Mouse (Mus musculus) embryonic facial prominence, embryonic 15.5 days (tissue): ENCODE measurements around the gene Ptprt. TPM values are rescaled to one million over a fixed set of nuclear protein-coding genes. Genes with fewer than 3 reads are reported as not detected.

Experiments used
- ATAC-seq: fragments of 200-750 bp; cut with Nextera tagmentation; 2 replicates; pipeline ENCODE4 v1.8.0; 2017; ENCODE audit warnings: low read depth, moderate TSS enrichment; ENCODE audit not compliant: insufficient number of reproducible peaks, low FRiP score, low TSS enrichment
- H3K27ac ChIP-seq: fragments of 300-500 bp; sonication (generic); replicated peaks from 2 replicates; pipeline ENCODE4 v1.5.1; 2015; ENCODE audit warnings: mild to moderate bottlenecking, inconsistent platforms
- H3K27me3 ChIP-seq: fragments of 300-500 bp; sonication (generic); 2 replicates; pipeline ENCODE4 v1.6.1; 2015; ENCODE audit warnings: inconsistent platforms
- H3K36me3 ChIP-seq: fragments of 300-500 bp; sonication (generic); 2 replicates; pipeline ENCODE4 v1.6.1; 2015; ENCODE audit warnings: mild to moderate bottlenecking, inconsistent platforms
- H3K4me1 ChIP-seq: fragments of 300-500 bp; sonication (generic); 2 replicates; pipeline ENCODE4 v1.6.1; 2015; ENCODE audit warnings: inconsistent platforms
- H3K4me2 ChIP-seq: fragments of 300-500 bp; sonication (generic); replicated peaks from 2 replicates; pipeline ENCODE4 v1.6.1; 2015; ENCODE audit warnings: mild to moderate bottlenecking, inconsistent platforms
- H3K4me3 ChIP-seq: fragments of 300-500 bp; sonication (generic); replicated peaks from 2 replicates; pipeline ENCODE4 v1.5.1; 2015; ENCODE audit warnings: mild to moderate bottlenecking, inconsistent platforms
- H3K9ac ChIP-seq: fragments of 300-500 bp; sonication (generic); 2 replicates; pipeline ENCODE4 v1.6.1; 2015; ENCODE audit warnings: inconsistent platforms
- H3K9me3 ChIP-seq: fragments of 300-500 bp; sonication (generic); replicated peaks from 2 replicates; pipeline ENCODE4 v1.6.1; 2016; ENCODE audit warnings: inconsistent platforms
- WGBS: fragments of 180-500 bp; shearing (Covaris S2); methylation state at CpG from one replicate; pipeline ENCODE4 v1.1.7; 2015; 5-methylcytosine and 5-hydroxymethylcytosine counted together
- polyA plus RNA-seq: library from polyadenylated mRNA; unstranded; fragments of >200 nt; fragmentation: Nextera tagmentation; extraction: Ambion mirVana; gene quantifications from 2 replicates; pipeline ENCODE4 v1.2.1, GENCODE M21; 2015

The Ptprt gene
- polyA plus RNA-seq, result 2.6 and 3.0 TPM in 2 replicates

DNA sequence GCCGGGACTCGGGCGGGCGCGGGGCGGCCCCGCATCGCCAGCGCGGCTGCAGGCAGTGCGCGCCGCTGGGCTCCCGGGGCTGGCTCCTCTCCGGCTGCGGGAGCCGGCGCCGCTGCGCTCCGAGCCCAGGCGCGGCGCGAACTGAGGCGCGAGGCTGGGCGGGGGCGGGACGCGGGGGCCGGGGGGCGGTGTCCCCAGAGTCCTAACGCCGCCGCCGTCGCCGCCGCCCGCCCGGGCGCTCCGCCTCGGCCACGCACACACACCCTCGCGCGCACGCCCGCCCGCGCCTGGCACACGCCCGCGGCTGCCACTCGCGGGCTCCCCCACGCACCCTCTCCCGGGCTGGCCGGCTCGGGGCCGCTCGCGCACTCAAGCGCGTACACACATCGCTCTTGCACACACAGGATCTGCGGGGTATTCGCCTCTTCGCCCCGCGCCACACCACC lies at the start of gene Ptprt:
Gene Ptprt, minus strand, starts transcription at position 207 of the 446 bp plus-strand sequence.
- H3K4me1 ChIP-seq, result peaks cover 17% of the 10 kb centered on the region
- 0 out of 2 replicates have a peak within 1 kb of the TSS, but pooled peaks have one; percentile 9 for H3K9ac ChIP-seq
- peaks cover 75% of the 10 kb centered on the region for H3K27me3 ChIP-seq
- H3K4me2 ChIP-seq, result peak within 1 kb of the TSS; percentile 96
- no peaks in the 10 kb centered on the region for H3K36me3 ChIP-seq
- H3K4me3 ChIP-seq, result peak within 1 kb of the TSS; percentile 51
- H3K9me3 ChIP-seq, result no peaks in the 10 kb centered on the region
- no peak within 1 kb of the TSS for H3K27ac ChIP-seq
- under 1% methylated on average over 48 of the region's 73 CpGs for whole genome bisulfite sequencing
- ATAC-seq, result 0 out of 2 replicates have a peak, but pooled peaks have one; percentile 37

DNA sequence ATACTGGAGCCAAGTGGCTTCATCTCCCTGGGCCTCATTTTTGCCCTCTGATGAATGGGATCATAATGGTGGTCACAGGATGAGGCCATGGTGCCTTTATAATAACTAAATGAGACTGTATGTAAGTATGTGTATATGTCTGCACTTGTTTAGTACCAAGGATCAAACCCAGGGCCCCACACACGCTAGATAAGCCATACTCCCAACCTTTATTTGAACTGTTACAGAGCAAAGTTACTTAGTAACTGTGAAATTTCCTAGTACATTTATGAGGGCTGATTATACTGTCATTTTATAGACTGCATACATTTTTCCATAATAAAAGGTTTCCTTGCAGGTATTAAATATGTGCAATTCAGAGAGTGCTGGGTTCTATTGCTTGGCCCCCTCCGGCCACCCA lies 49.5 kb upstream of the Ptprt start:
- Histone ChIP-seq H3K9me3 (no peaks in the 10 kb centered on the region), H3K9ac (no peak overlapping the region), H3K36me3 (no peaks in the 10 kb centered on the region), H3K4me3 (no peak overlapping the region), H3K27me3 (no peaks in the 10 kb centered on the region), H3K27ac (no peak overlapping the region), H3K4me1 (no peaks in the 10 kb centered on the region), H3K4me2 (no peak overlapping the region)
- WGBS, result 90% methylated on average over 2 of the region's 2 CpGs
- ATAC-seq, result no peak

DNA sequence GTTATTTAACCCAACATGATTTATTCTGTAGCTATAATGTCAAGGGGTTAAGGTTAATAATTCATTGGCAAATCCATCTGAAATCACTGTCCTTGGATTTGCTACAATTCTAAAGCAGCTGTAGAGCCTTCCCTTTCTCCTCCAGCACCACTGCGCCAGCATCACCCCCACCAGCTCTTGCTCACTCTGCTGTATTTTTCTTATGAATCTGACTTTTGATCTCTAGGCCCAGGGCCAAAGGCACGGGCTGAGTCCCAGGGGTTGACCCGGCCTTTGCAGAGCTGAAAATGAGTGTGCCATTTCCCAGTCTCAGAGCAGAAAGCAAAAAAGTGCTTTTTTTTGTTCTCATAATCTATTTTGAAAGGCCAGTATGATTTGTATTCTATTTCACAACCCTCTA lies 38.7 kb upstream of the Ptprt start:
- H3K9ac ChIP-seq, result no peak overlapping the region
- H3K27ac ChIP-seq, result no peak overlapping the region
- H3K4me2 ChIP-seq, result no peak overlapping the region
- H3K36me3 ChIP-seq, result no peaks in the 10 kb centered on the region
- H3K4me3 ChIP-seq, result no peak overlapping the region
- H3K4me1 ChIP-seq, result no peaks in the 10 kb centered on the region
- no peaks in the 10 kb centered on the region for H3K9me3 ChIP-seq
- 60% methylated on average over 3 of the region's 3 CpGs for WGBS
- no peak for ATAC-seq
- no peaks in the 10 kb centered on the region for H3K27me3 ChIP-seq

DNA sequence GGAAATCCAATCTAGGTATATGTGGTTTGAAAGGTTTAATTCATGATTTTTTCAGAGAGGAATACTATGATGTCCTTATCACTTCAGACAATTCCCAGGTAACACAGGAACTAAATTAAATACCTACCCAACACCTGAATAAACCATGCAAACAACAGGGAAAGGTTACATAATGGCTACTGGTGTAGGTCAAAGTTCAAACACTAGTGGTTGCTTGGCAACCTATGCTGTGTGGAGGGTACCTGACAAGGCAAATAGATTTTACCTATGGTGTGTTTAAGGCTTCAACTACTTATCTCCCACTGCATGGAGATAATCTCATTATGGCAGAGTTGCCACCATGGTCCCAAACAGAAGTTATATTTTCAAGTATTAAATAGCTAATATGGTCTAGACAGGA lies 38.1 kb upstream of the Ptprt start:
- no peak for ATAC-seq
- Histone ChIP-seq H3K9ac (no peak overlapping the region), H3K4me2 (no peak overlapping the region), H3K36me3 (no peaks in the 10 kb centered on the region), H3K4me1 (no peaks in the 10 kb centered on the region), H3K4me3 (no peak overlapping the region), H3K27me3 (no peaks in the 10 kb centered on the region), H3K27ac (no peak overlapping the region), H3K9me3 (no peaks in the 10 kb centered on the region)

DNA sequence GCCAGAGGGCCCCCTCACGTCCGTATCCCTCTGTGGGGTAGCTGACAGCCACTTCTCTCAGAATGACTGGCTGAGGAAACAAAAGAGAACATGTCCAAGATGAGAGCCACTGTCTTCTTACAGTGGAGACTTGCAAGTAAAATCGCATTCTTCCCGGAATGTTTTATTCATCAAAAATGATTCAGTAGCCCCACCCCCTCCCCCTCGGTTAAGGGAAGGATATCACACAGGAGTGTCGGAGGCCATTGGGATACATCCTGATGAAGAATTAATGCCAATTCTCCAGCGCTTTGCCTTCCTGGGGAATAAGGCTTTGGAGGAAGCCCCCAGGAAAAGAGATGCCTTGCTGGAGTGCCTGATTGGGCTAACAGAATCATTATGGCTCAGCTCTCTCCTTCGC lies 37.1 kb upstream of the Ptprt start:
- no peaks in the 10 kb centered on the region for H3K9me3 ChIP-seq
- no peak overlapping the region for H3K4me2 ChIP-seq

DNA sequence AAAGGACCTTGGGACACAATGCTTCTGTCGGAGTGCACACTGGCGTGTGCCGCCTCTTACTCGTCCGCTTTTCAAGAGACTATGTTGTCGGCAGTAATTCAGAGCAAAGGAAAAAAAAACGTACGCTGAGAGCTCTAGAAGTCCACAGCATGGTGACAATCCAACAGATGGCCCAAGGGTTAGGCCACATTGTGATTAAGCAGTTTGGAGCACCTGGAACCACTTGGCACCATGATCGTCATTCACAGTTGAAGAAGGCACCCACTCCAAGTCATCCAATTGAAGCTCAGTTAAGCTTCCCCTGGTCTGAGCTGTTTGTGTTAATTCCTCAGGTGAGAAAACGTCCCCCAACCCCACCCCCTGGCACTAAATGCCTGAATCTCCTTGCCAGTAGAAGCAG lies 36.2 kb upstream of the Ptprt start:
- Histone ChIP-seq H3K9ac (no peak overlapping the region), H3K4me1 (no peaks in the 10 kb centered on the region), H3K4me3 (no peak overlapping the region), H3K36me3 (no peaks in the 10 kb centered on the region), H3K9me3 (no peaks in the 10 kb centered on the region), H3K4me2 (no peak overlapping the region), H3K27ac (no peak overlapping the region), H3K27me3 (no peaks in the 10 kb centered on the region)
- ATAC-seq, result no peak
- WGBS, result 78% methylated on average over 10 of the region's 10 CpGs

More for the DNA sequence above, 37.1 kb upstream of the Ptprt start:
- Histone ChIP-seq H3K4me1 (no peaks in the 10 kb centered on the region), H3K4me3 (no peak overlapping the region), H3K27ac (no peak overlapping the region), H3K27me3 (no peaks in the 10 kb centered on the region), H3K36me3 (no peaks in the 10 kb centered on the region), H3K9ac (no peak overlapping the region)
- ATAC-seq, result no peak
- 64% methylated on average over 8 of the region's 8 CpGs for WGBS

DNA sequence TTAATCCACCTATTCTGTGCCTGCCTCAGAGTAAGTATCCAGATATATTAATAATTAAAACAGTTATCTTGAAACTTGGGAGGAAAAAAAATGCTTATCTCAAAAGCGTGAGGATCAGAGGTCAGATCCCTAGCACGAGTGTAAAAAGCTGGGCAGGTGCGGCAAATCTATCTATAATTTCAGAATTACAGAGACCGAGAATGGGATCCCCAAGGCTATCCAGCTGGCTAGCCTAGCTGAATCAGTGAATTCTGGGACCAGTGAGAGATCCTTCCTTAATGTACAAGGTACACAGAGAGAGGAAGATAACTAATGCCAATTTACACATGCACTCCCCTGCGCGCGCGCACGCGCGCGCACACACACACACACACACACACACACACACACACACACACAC lies 31.2 kb upstream of the Ptprt start:
- 91% methylated on average over 12 of the region's 12 CpGs for WGBS
- Histone ChIP-seq H3K9ac (no peak overlapping the region), H3K4me3 (no peak overlapping the region), H3K36me3 (no peaks in the 10 kb centered on the region), H3K9me3 (no peaks in the 10 kb centered on the region), H3K27ac (no peak overlapping the region), H3K4me1 (no peaks in the 10 kb centered on the region), H3K4me2 (no peak overlapping the region), H3K27me3 (no peaks in the 10 kb centered on the region)
- ATAC-seq, result no peak

DNA sequence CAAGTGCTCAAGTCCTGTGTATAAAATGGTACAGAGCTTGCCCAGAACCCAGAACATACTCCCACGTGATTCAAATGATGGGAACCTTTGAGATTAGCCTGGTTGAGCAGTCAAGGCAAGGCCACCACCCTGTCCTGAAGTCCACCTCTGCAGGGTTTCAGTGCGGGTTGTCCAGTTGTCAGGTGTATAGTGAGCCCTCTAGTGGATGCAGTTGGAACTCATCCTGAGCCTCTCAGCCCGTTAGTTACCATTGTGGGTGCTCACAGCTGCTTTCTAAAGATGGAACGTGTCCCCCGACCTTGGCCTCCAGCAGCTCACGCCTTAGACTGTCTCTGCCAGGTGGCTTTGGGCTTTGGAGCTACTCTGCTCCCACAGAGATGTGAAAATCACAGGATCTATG lies 21.7 kb upstream of the Ptprt start:
- Histone ChIP-seq H3K9ac (no peak overlapping the region), H3K27ac (no peak overlapping the region), H3K9me3 (no peaks in the 10 kb centered on the region), H3K4me1 (no peaks in the 10 kb centered on the region), H3K27me3 (no peaks in the 10 kb centered on the region), H3K4me2 (no peak overlapping the region), H3K4me3 (no peak overlapping the region), H3K36me3 (no peaks in the 10 kb centered on the region)
- WGBS, result 13% methylated on average over 6 of the region's 6 CpGs
- no peak for ATAC-seq

DNA sequence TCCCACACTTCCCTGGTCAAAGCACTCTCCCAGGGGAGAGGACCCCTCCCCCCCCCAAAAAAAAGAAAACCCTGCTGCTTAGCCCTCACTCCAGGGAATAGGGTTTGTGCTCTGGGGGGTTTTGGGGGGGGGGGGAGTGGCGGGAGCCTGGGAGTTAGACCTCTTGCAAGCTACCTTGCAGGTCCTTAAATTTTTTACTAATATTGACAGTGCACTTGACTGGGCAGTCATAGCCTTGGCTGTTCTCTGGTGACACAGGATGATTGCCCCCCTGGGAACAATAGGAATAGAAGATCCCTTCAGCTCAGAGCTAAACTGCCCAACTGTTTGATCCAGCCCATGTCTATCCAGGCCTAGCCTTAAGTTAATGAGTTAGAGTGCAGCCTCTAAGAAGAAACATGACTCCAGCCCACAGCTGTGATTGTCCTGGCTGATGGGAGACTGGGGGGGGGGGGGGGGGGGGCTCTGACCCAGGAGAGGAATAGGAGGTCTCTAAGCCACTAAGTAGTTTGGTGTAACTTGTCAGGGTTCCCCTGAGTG lies 1.6 kb upstream of the Ptprt start:
- Histone ChIP-seq H3K36me3 (no peaks in the 10 kb centered on the region), H3K27me3 (peaks cover 60% of the 10 kb centered on the region)

DNA sequence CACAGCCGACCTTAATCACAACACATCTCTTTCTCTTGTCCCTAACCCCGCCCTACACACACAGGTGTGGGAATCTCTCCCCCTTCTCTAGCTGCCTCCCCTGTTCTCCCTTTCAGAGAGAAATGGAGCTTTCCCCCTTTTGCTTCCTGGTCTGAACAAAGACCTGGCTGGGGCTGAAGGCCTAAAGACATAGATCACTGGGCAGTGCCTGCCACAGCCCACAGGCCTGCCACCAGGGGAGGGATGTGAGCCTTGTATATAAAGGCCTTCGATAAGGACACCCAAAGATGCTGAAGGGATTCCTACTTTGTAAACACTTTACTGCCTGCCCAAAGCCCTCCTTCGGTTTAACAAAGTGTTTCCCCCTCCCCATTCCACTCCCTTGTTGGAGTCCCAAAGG lies 786 bp upstream of the Ptprt start:
- Histone ChIP-seq H3K36me3 (no peaks in the 10 kb centered on the region), H3K9ac (no peak overlapping the region), H3K4me1 (peaks cover 17% of the 10 kb centered on the region), H3K4me3 (peak overlapping the region; percentile 51; the same call in 1 of the 2 replicates), H3K27ac (no peak overlapping the region), H3K4me2 (0 out of 2 replicates have a peak overlapping the region, but pooled peaks have one; percentile 96), H3K27me3 (peaks cover 68% of the 10 kb centered on the region), H3K9me3 (no peaks in the 10 kb centered on the region)
- WGBS, result 10% methylated on average over 4 of the region's 4 CpGs
- no peak for ATAC-seq

More for the DNA sequence above, 1.6 kb upstream of the Ptprt start:
- no peaks in the 10 kb centered on the region for H3K9me3 ChIP-seq
- peaks cover 17% of the 10 kb centered on the region for H3K4me1 ChIP-seq
- H3K4me2 ChIP-seq, result no peak overlapping the region
- H3K9ac ChIP-seq, result no peak overlapping the region
- peak; percentile 18; the same call in 1 of the 2 replicates for ATAC-seq
- WGBS, result 19% methylated on average over 1 of the region's 1 CpGs
- no peak overlapping the region for H3K4me3 ChIP-seq
- no peak overlapping the region for H3K27ac ChIP-seq

DNA sequence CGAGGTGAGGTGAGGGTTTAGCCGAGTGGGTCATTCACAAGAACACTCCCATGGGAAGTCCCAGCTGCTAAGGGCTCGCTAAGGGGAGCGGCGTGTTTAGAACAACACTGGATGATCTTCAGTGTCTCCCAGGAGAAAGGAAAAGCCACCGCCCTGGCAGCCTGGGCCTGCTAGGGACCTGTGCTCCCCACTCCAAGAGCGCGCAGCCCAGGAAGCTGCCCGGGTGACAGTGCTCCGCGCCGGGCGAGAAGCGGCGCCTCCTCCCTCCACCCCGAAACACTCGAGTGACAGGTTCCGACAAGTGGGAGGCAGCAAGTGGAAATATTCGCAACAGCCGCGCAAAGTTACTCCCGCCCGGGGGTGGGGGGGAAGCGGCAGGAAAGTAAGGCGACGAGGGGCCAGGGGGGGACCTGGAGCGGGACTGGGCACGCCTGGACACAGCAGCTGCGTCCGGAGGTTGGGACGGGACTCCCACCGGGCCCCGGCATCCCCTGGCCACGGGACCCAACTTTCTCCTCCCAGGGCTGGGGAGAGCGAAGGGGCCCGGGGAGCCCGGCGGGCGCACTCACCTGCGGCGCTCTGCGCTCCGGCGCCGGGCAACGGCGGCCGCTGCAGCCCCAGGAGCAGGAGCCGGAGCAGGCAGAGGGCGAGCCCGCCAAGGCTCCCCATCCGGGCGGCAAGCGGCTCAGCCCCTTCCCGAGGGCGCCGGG lies 561 bp downstream of the Ptprt start:
- no peaks in the 10 kb centered on the region for H3K36me3 ChIP-seq
- peak overlapping the region; percentile 51 for H3K4me3 ChIP-seq
- H3K4me1 ChIP-seq, result peaks cover 17% of the 10 kb centered on the region
- no peaks in the 10 kb centered on the region for H3K9me3 ChIP-seq
- no peak; the same call in 1 of the 2 replicates for ATAC-seq
- WGBS, result under 1% methylated on average over 46 of the region's 57 CpGs
- peaks cover 76% of the 10 kb centered on the region for H3K27me3 ChIP-seq
- no peak overlapping the region for H3K27ac ChIP-seq
- peak overlapping the region; percentile 96 for H3K4me2 ChIP-seq
- 0 out of 2 replicates have a peak overlapping the region, but pooled peaks have one; percentile 9 for H3K9ac ChIP-seq
